Mouse (Mus musculus): Measurements from ENCODE around the gene Il17rd. TPM values are rescaled to one million over a fixed set of nuclear protein-coding genes. Genes with fewer than 3 reads are reported as not detected.

Il17rd gene
- polyA plus RNA-seq, 1 experiment from 2014 or later = 5.4 TPM

- no peak for ATAC-seq (ENCODE audit: low FRiP score, low TSS enrichment)
- no peaks in the 10 kb centered on the region for H3K9me3 ChIP-seq (ENCODE audit: low read length)
- WGBS = 88% methylated on average over 5 of the region's 5 CpGs
Measured at GRCm38 (mm10) chr14:27149401-27149800, 110.7 kb downstream of the Il17rd start.

GRCm38 (mm10) chr14:27150011-27150640 is 111.4 kb downstream of the Il17rd start:
- Histone ChIP-seq H3K36me3 (ENCODE audit: insufficient read depth, low read length) (no peaks in the 10 kb centered on the region), H3K27me3 (ENCODE audit: insufficient read depth, low read length) (peaks cover 1% of the 10 kb centered on the region; the same call in 1 of the 2 replicates), H3K9me3 (ENCODE audit: low read length) (no peaks in the 10 kb centered on the region), H3K27ac (ENCODE audit: low read length) (no peak overlapping the region), H3K4me3 (ENCODE audit: low read length) (no peak overlapping the region), H3K4me1 (ENCODE audit: insufficient read depth, low read length) (peaks cover 10% of the 10 kb centered on the region; the same call in 1 of the 2 replicates), H3K9ac (replicated peaks; ENCODE audit: low read length) (no peak overlapping the region), H3K4me2 (replicated peaks; ENCODE audit: low read depth, low read length) (no peak overlapping the region)
- ATAC-seq (ENCODE audit: low FRiP score, low TSS enrichment) = no peak
- WGBS = 58% methylated on average over 6 of the region's 6 CpGs

More at GRCm38 (mm10) chr14:27149401-27149800, 110.7 kb downstream of the Il17rd start:
- H3K4me2 ChIP-seq (replicated peaks; ENCODE audit: low read depth, low read length) = no peak overlapping the region
- H3K4me1 ChIP-seq (ENCODE audit: insufficient read depth, low read length) = peaks cover 14% of the 10 kb centered on the region; the same call in 1 of the 2 replicates
- H3K27me3 ChIP-seq (ENCODE audit: insufficient read depth, low read length) = no peaks in the 10 kb centered on the region
- H3K27ac ChIP-seq (ENCODE audit: low read length) = no peak overlapping the region
- no peak overlapping the region for H3K4me3 ChIP-seq (ENCODE audit: low read length)
- no peaks in the 10 kb centered on the region for H3K36me3 ChIP-seq (ENCODE audit: insufficient read depth, low read length)
- H3K9ac ChIP-seq (replicated peaks; ENCODE audit: low read length) = no peak overlapping the region

- H3K27ac ChIP-seq (ENCODE audit: low read length) = no peak overlapping the region
- H3K4me2 ChIP-seq (replicated peaks; ENCODE audit: low read depth, low read length) = no peak overlapping the region
- WGBS = 22% methylated on average over 8 of the region's 8 CpGs
- H3K9ac ChIP-seq (replicated peaks; ENCODE audit: low read length) = no peak overlapping the region
- H3K4me1 ChIP-seq (ENCODE audit: insufficient read depth, low read length) = peaks cover 3% of the 10 kb centered on the region; the same call in 1 of the 2 replicates
- peak; percentile 78 for ATAC-seq (ENCODE audit: low FRiP score, low TSS enrichment)
- peaks cover 2% of the 10 kb centered on the region; the same call in 1 of the 2 replicates for H3K27me3 ChIP-seq (ENCODE audit: insufficient read depth, low read length)
- H3K36me3 ChIP-seq (ENCODE audit: insufficient read depth, low read length) = no peaks in the 10 kb centered on the region
- H3K4me3 ChIP-seq (ENCODE audit: low read length) = no peak overlapping the region
- H3K9me3 ChIP-seq (ENCODE audit: low read length) = no peaks in the 10 kb centered on the region
Measured at GRCm38 (mm10) chr14:27151432-27151831, 112.7 kb downstream of the Il17rd start.

GRCm38 (mm10) chr14:27155088-27155487 is 116.3 kb downstream of the Il17rd start:
- H3K27me3 ChIP-seq (ENCODE audit: insufficient read depth, low read length) = peaks cover 2% of the 10 kb centered on the region; the same call in 1 of the 2 replicates
- no peak overlapping the region for H3K4me2 ChIP-seq (replicated peaks; ENCODE audit: low read depth, low read length)
- no peak for ATAC-seq (ENCODE audit: low FRiP score, low TSS enrichment)
- no peak overlapping the region for H3K9ac ChIP-seq (replicated peaks; ENCODE audit: low read length)
- no peak overlapping the region for H3K27ac ChIP-seq (ENCODE audit: low read length)
- no peaks in the 10 kb centered on the region for H3K36me3 ChIP-seq (ENCODE audit: insufficient read depth, low read length)
- WGBS = 71% methylated on average over 6 of the region's 6 CpGs
- H3K9me3 ChIP-seq (ENCODE audit: low read length) = no peaks in the 10 kb centered on the region
- H3K4me1 ChIP-seq (ENCODE audit: insufficient read depth, low read length) = peaks cover 2% of the 10 kb centered on the region; the same call in 1 of the 2 replicates
- H3K4me3 ChIP-seq (ENCODE audit: low read length) = no peak overlapping the region

GRCm38 (mm10) chr14:27156032-27156431 is 117.3 kb downstream of the Il17rd start:
- Histone ChIP-seq H3K9me3 (ENCODE audit: low read length) (no peaks in the 10 kb centered on the region), H3K27ac (ENCODE audit: low read length) (no peak overlapping the region), H3K4me2 (replicated peaks; ENCODE audit: low read depth, low read length) (no peak overlapping the region), H3K4me3 (ENCODE audit: low read length) (no peak overlapping the region), H3K36me3 (ENCODE audit: insufficient read depth, low read length) (no peaks in the 10 kb centered on the region), H3K27me3 (ENCODE audit: insufficient read depth, low read length) (peaks cover 2% of the 10 kb centered on the region; the same call in 1 of the 2 replicates), H3K4me1 (ENCODE audit: insufficient read depth, low read length) (no peaks in the 10 kb centered on the region), H3K9ac (replicated peaks; ENCODE audit: low read length) (no peak overlapping the region)
- ATAC-seq (ENCODE audit: low FRiP score, low TSS enrichment) = no peak
- 84% methylated on average over 6 of the region's 6 CpGs for WGBS

Other genes with a start within 250 kb of the Il17rd start
- gene Asb14, start 144.4 kb upstream of the Il17rd start, polyA plus RNA-seq (2015; fragmentation: Nextera tagmentation; extraction: Ambion mirVana) = 0.14 TPM in 1 of 2 replicates, not detected in the other
- 31.3 and 32.1 TPM in 2 replicates for gene Appl1, start 67.7 kb upstream of the Il17rd start, polyA plus RNA-seq (2015; fragmentation: Nextera tagmentation; extraction: Ambion mirVana)
- 0.65 and 0.90 TPM in 2 replicates for gene Hesx1, start 44.5 kb upstream of the Il17rd start, polyA plus RNA-seq (2015; fragmentation: Nextera tagmentation; extraction: Ambion mirVana)
- gene Arhgef3, start 76.0 kb downstream of the Il17rd start, polyA plus RNA-seq (2015; fragmentation: Nextera tagmentation; extraction: Ambion mirVana) = 19.2 and 19.6 TPM in 2 replicates